7 mouse cellular contexts compared by ENCODE assay signal in the genomic region with DNA sequence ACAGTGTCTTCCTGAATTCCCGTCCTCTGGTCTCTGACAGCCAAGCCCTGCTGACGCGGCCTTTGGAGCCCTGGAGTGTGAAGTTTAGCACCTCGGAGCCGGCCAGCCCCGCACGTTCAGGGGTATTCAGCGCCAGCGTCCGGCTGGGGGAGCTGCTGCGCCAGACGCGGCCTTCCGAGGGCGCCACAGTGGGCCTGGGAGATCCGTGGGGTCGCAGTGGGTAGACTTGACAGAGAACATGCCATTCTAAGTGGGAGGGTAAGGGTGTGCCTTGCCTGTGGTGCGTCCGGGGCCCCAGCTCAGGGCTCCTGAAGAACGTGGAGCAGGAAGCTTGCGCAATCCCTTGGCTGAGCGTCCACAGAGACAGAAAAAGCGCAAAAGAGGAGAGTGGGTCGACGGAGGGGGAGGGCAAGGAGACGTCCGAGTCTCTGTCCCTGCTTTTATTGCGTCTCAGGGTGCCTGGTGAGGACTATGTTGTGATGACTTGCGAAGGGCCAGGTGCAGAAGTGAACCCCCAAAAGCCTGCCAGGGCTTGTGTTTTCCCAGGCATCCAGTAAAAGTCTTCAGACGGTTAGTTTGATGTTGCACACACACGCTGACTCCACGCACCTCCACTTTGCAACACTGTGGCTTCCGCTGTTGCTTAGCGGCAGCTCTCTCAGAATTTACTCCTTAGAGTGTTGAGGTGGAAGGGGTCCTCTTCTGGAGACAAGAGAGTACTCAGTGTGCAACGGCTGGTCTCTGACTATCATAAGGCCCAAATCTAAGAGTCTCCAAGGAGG. TPM values are rescaled to one million over a fixed set of nuclear protein-coding genes. Genes with fewer than 3 reads are reported as not detected.
DNase-seq lines count a peak whose midpoint lies in the region; ATAC-seq and TF ChIP-seq lines count a peak whose summit lies in the region.

No protein-coding gene starts in this region.

- H3K27ac ChIP-seq in CH12.LX (ENCODE audit: insufficient read depth, low read depth), result peak overlapping the region; percentile 38; the same call in 1 of the 2 replicates
- H3K27ac ChIP-seq in embryonic facial prominence, embryonic 11.5 days (replicated peaks; ENCODE audit: low read depth, low read length), result no peak overlapping the region
- no peak overlapping the region for H3K27ac ChIP-seq in limb, embryonic 13.5 days
- H3K27ac ChIP-seq in midbrain, embryonic 12.5 days (replicated peaks), result no peak overlapping the region

- H3K9ac ChIP-seq in CH12.LX (ENCODE audit: insufficient read depth, low read depth), result peak overlapping the region; percentile 42; the same call in 1 of the 2 replicates
- H3K9ac ChIP-seq in embryonic facial prominence, embryonic 11.5 days (replicated peaks; ENCODE audit: low read length), result no peak overlapping the region
- H3K9ac ChIP-seq in limb, embryonic 13.5 days, result peak overlapping the region; percentile 25; the same call in 1 of the 2 replicates
- no peak overlapping the region for H3K9ac ChIP-seq in midbrain, embryonic 12.5 days (replicated peaks)

- ATAC-seq in embryonic facial prominence, embryonic 11.5 days (replicated peaks; ENCODE audit: insufficient number of reproducible peaks, low FRiP score, low TSS enrichment, low read depth), result no peak
- ATAC-seq in limb, embryonic 13.5 days (ENCODE audit: low FRiP score, low read depth), result no peak
- ATAC-seq in midbrain, embryonic 12.5 days (ENCODE audit: low FRiP score, low read depth), result no peak

- peak in 1 of 2 experiments; percentile 25; a peak in 1 of 4 replicates for TF ChIP-seq CTCF in CH12.LX (conservative IDR thresholded peaks at IDR 0.05 in 1 of 2, IDR thresholded peaks at IDR 0.05 in 1 of 2; ENCODE audit: low read depth in 2 of 2, low read length in 2 of 2)

- in situ Hi-C loops in CH12.LX (cut with MboI; ENCODE audit: low pct_ligation_motif_present, low pct_unique_long_range_greater_than_20kb, low sequenced_read_pairs), result no loop called here

- peak overlapping the region; percentile 5 to 26 (median 24) for H3K4me3 ChIP-seq in CH12.LX (replicated peaks in 1 of 3; ENCODE audit: low read depth in 2 of 3, low read length in 2 of 3, poor library complexity in 1 of 3)
- H3K4me3 ChIP-seq in embryonic facial prominence, embryonic 11.5 days (ENCODE audit: low read depth, low read length), result no peak overlapping the region
- H3K4me3 ChIP-seq in limb, embryonic 13.5 days, result peak overlapping the region; percentile 12; the same call in 1 of the 2 replicates
- 0 out of 2 replicates have a peak overlapping the region, but pooled peaks have one; percentile 7 for H3K4me3 ChIP-seq in midbrain, embryonic 12.5 days

- DNase-seq in CH12.LX (ENCODE audit: extremely low read depth), result no peak
- DNase-seq in Muller cell, postnatal 12 days (ENCODE audit: inconsistent ontology term), result peak; percentile 25
- DNase-seq in embryonic facial prominence, embryonic 11.5 days (ENCODE audit: low spot score), result peak; percentile 38
- DNase-seq in heart, postnatal 4 days, result peak; percentile 45
- DNase-seq in thymus, postnatal 4 days, result peak; percentile 66

- WGBS in embryonic facial prominence, embryonic 11.5 days, result 1% methylated on average over 35 of the region's 35 CpGs
- 3% methylated on average over 35 of the region's 35 CpGs for WGBS in limb, embryonic 13.5 days
- 1% methylated on average over 35 of the region's 35 CpGs for WGBS in midbrain, embryonic 12.5 days

- no peaks in the 10 kb centered on the region for H3K9me3 ChIP-seq in CH12.LX (replicated peaks; ENCODE audit: low read length)
- no peaks in the 10 kb centered on the region for H3K9me3 ChIP-seq in embryonic facial prominence, embryonic 11.5 days (replicated peaks; ENCODE audit: control insufficient read depth, low read length)
- H3K9me3 ChIP-seq in limb, embryonic 13.5 days, result no peaks in the 10 kb centered on the region
- H3K9me3 ChIP-seq in midbrain, embryonic 12.5 days, result no peaks in the 10 kb centered on the region

- no peak for TF ChIP-seq POLR2A in CH12.LX (IDR thresholded peaks at IDR 0.05; ENCODE audit: low read depth, low read length)

- TF ChIP-seq EP300 in CH12.LX (IDR thresholded peaks at IDR 0.05; ENCODE audit: low read length), result no peak

- dilution Hi-C loops in CH12.LX (cut with MboI; ENCODE audit: extremely low pct_ligation_motif_present, extremely low pct_unique_long_range_greater_than_20kb, low sequenced_read_pairs), result no loop called here

- no peak for TF ChIP-seq RAD21 in CH12.LX (IDR thresholded peaks at IDR 0.05; ENCODE audit: low read depth, low read length)

- H3K4me1 ChIP-seq in CH12.LX (ENCODE audit: control insufficient read depth in 1 of 2, insufficient read depth in 2 of 2), result peaks cover 21 to 77% of the 10 kb centered on the region in 2 experiments
- H3K4me1 ChIP-seq in embryonic facial prominence, embryonic 11.5 days (ENCODE audit: control insufficient read depth, insufficient read depth, low read length), result peaks cover 31% of the 10 kb centered on the region
- peaks cover 72% of the 10 kb centered on the region for H3K4me1 ChIP-seq in limb, embryonic 13.5 days
- H3K4me1 ChIP-seq in midbrain, embryonic 12.5 days, result peaks cover 69% of the 10 kb centered on the region

- H3K27me3 ChIP-seq in CH12.LX (replicated peaks), result peaks cover 29% of the 10 kb centered on the region
- peaks cover 53% of the 10 kb centered on the region for H3K27me3 ChIP-seq in embryonic facial prominence, embryonic 11.5 days (ENCODE audit: control insufficient read depth, insufficient read depth, low read length)
- H3K27me3 ChIP-seq in limb, embryonic 13.5 days, result peaks cover 53% of the 10 kb centered on the region
- H3K27me3 ChIP-seq in midbrain, embryonic 12.5 days, result peaks cover 76% of the 10 kb centered on the region

- H3K36me3 ChIP-seq in CH12.LX (replicated peaks in 1 of 2; ENCODE audit: control insufficient read depth in 1 of 2, insufficient read depth in 1 of 2, low read length in 1 of 2), result peaks cover 19 to 25% of the 10 kb centered on the region in 2 experiments
- no peaks in the 10 kb centered on the region for H3K36me3 ChIP-seq in embryonic facial prominence, embryonic 11.5 days (replicated peaks; ENCODE audit: control insufficient read depth, insufficient read depth, low read depth, low read length)
- peaks cover under 1% of the 10 kb centered on the region; the same call in 1 of the 2 replicates for H3K36me3 ChIP-seq in limb, embryonic 13.5 days
- no peaks in the 10 kb centered on the region for H3K36me3 ChIP-seq in midbrain, embryonic 12.5 days

- peaks cover 35% of the 10 kb centered on the region for H3K79me2 ChIP-seq in CH12.LX (replicated peaks; ENCODE audit: control insufficient read depth, extremely low read depth, insufficient read depth, poor library complexity, severe bottlenecking)

- peak overlapping the region; percentile 1; the same call in 1 of the 2 replicates for H3K4me2 ChIP-seq in CH12.LX (ENCODE audit: insufficient read depth, low read depth, poor library complexity, severe bottlenecking)
- H3K4me2 ChIP-seq in embryonic facial prominence, embryonic 11.5 days (ENCODE audit: low read depth, low read length), result no peak overlapping the region
- H3K4me2 ChIP-seq in limb, embryonic 13.5 days (replicated peaks), result peak overlapping the region; percentile 41
- H3K4me2 ChIP-seq in midbrain, embryonic 12.5 days (replicated peaks), result no peak overlapping the region

TF ChIP-seq in CH12.LX, 34 proteins besides CTCF, POLR2A, EP300 and RAD21:
- 0 out of 2 replicates have a peak, but pooled peaks have one; percentile 7 for TF ChIP-seq TCF12 (IDR thresholded peaks at IDR 0.05; ENCODE audit: low read depth, low read length)
- TF ChIP-seq NELFE (IDR thresholded peaks at IDR 0.05; ENCODE audit: low read depth, low read length), result no peak

RNA-seq across cellular contexts. Expression of gene Cbx4, which starts 1.5 kb away (rescaled TPM):
- total RNA-seq in CH12.LX (2012; rRNA removed) (30.6 and 40.4 TPM in 2 replicates), CH12.LX (2014; rRNA removed) (11.4 and 15.0 TPM in 2 replicates)
- polyA plus RNA-seq in CH12.LX (2012; ENCODE audit: insufficient read length, low read depth), result 26.0 and 29.8 TPM in 2 replicates
- polyA plus RNA-seq in embryonic facial prominence, embryonic 11.5 days (2014; fragmentation: Nextera tagmentation; extraction: Ambion mirVana), result 4.4 and 4.8 TPM in 2 replicates
- 10 to 100 TPM; 30.5 to 34.9 TPM for total RNA-seq in heart, postnatal 4 days (2021)
- polyA plus RNA-seq in limb, embryonic 13.5 days (2015; fragmentation: Nextera tagmentation; extraction: Ambion mirVana), result 10.7 and 11.3 TPM in 2 replicates
- polyA plus RNA-seq in midbrain, embryonic 12.5 days (2016; fragmentation: Nextera tagmentation; extraction: Ambion mirVana), result 12.4 and 15.2 TPM in 2 replicates

RNA-seq across cellular contexts. Expression of gene Cbx8, which starts 46.7 kb away (rescaled TPM):
- total RNA-seq in CH12.LX (2012; rRNA removed) (8.5 and 10.2 TPM in 2 replicates), CH12.LX (2014; rRNA removed) (6.2 and 7.7 TPM in 2 replicates)
- polyA plus RNA-seq in CH12.LX (2012; ENCODE audit: insufficient read length, low read depth), result 6.0 and 7.5 TPM in 2 replicates
- 10.3 and 12.2 TPM in 2 replicates for polyA plus RNA-seq in embryonic facial prominence, embryonic 11.5 days (2014; fragmentation: Nextera tagmentation; extraction: Ambion mirVana)
- total RNA-seq in heart, postnatal 4 days (2021), result 1 to 10 TPM; 5.6 to 5.7 TPM
- 9.4 and 10.6 TPM in 2 replicates for polyA plus RNA-seq in limb, embryonic 13.5 days (2015; fragmentation: Nextera tagmentation; extraction: Ambion mirVana)
- polyA plus RNA-seq in midbrain, embryonic 12.5 days (2016; fragmentation: Nextera tagmentation; extraction: Ambion mirVana), result 12.1 and 15.1 TPM in 2 replicates

Comparison
In these comparisons a context has a peak if more than half of its experiments do, and no peak if none do; other contexts are left out.
1. H3K4me2 ChIP-seq: peak in CH12.LX (single experiment) and limb, embryonic 13.5 days (single experiment); none in embryonic facial prominence, embryonic 11.5 days (single experiment) and midbrain, embryonic 12.5 days (single experiment).
2. H3K9ac ChIP-seq: peak in CH12.LX (single experiment) and limb, embryonic 13.5 days (single experiment); none in embryonic facial prominence, embryonic 11.5 days (single experiment) and midbrain, embryonic 12.5 days (single experiment).